Mouse (Mus musculus): ENCODE data around the gene 1700001L19Rik.
A peak's percentile ranks its signal among the peaks of the same experiment; 100 is the strongest.

DNA sequence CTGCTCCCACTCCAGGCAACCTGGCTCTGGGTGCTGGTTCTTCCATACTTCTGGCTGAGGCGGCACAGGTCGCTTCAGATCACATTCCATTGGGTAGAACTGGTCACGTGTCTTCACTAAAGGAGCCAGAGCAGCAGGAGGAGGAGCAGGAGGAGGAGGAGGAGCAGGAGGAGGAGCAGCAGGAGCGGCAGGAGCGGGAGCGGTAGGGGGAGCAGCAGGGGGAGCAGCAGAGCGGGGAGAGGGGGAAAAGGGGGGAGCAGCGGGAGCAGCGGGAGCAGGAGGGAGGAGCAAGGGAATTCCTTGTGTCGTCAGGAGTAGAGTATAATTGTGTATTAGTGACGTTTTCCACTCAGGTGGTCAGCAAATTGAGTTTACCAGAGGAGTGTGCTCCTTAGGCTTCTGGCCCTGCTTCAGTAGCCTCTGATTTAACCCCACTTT, 8.5 kb downstream of the 1700001L19Rik start:
- TF ChIP-seq CTCF (IDR thresholded peaks at IDR 0.05; ENCODE audit: low read depth, low read length), result 0 out of 2 replicates have a peak, but pooled peaks have one; percentile 11
- TF ChIP-seq POLR2A (IDR thresholded peaks at IDR 0.05; ENCODE audit: extremely low read depth, insufficient read depth, low read length), result no peak
